Mouse (Mus musculus) limb, embryonic 11.5 days (tissue): ENCODE data around the gene Slc30a7. TPM values are rescaled to one million over a fixed set of nuclear protein-coding genes. Genes with fewer than 3 reads are reported as not detected.

Experiments
- ATAC-seq: fragments of 200-750 bp; cut with Nextera tagmentation; 2 replicates; pipeline ENCODE4 v1.8.0; 2017; ENCODE audit warnings: low read depth; ENCODE audit not compliant: insufficient number of reproducible peaks, low FRiP score, low TSS enrichment
- DNase-seq: peaks from one replicate; pipeline ENCODE4 v3.0.0-alpha.2; 2015; ENCODE audit warnings: low spot score
- H3K27ac ChIP-seq: fragments of 300-500 bp; sonication (generic); replicated peaks from 2 replicates; pipeline ENCODE4 v1.5.1; 2014; ENCODE audit warnings: low read depth, mild to moderate bottlenecking, low read length
- H3K27me3 ChIP-seq: fragments of 300-500 bp; sonication (generic); 2 replicates; pipeline ENCODE4 v1.6.1; 2014; ENCODE audit warnings: mild to moderate bottlenecking, low read length, mixed read lengths; ENCODE audit not compliant: control insufficient read depth, insufficient read depth
- H3K36me3 ChIP-seq: fragments of 300-500 bp; sonication (generic); 2 replicates; pipeline ENCODE4 v1.6.1; 2014; ENCODE audit warnings: mild to moderate bottlenecking, low read length, moderate library complexity, mixed read lengths; ENCODE audit not compliant: control insufficient read depth, insufficient read depth
- H3K4me1 ChIP-seq: fragments of 300-500 bp; sonication (generic); 2 replicates; pipeline ENCODE4 v1.6.1; 2014; ENCODE audit warnings: low read length, mixed read lengths; ENCODE audit not compliant: control insufficient read depth, insufficient read depth
- H3K4me2 ChIP-seq: fragments of 300-500 bp; sonication (generic); 2 replicates; pipeline ENCODE4 v1.6.1; 2014; ENCODE audit warnings: low read depth, mild to moderate bottlenecking, moderate library complexity; ENCODE audit not compliant: severe bottlenecking
- H3K4me3 ChIP-seq: fragments of 300-500 bp; sonication (generic); 2 replicates; pipeline ENCODE4 v1.5.1; 2014; ENCODE audit warnings: low read depth, low read length
- H3K9ac ChIP-seq: fragments of 300-500 bp; sonication (generic); 2 replicates; pipeline ENCODE4 v1.6.1; 2014; ENCODE audit warnings: mild to moderate bottlenecking, low read length
- H3K9me3 ChIP-seq: fragments of 300-500 bp; sonication (generic); 2 replicates; pipeline ENCODE4 v1.6.1; 2016; ENCODE audit warnings: low read length; ENCODE audit not compliant: control insufficient read depth
- WGBS: fragments of 180-500 bp; shearing (Covaris S2); extraction: QIAGEN DNeasy Blood & Tissue Kit; methylation state at CpG from one replicate; pipeline ENCODE4 v1.1.7; 2014; 5-methylcytosine and 5-hydroxymethylcytosine counted together
- polyA plus RNA-seq: library from polyadenylated mRNA; unstranded; fragments of >200 nt; fragmentation: Nextera tagmentation; extraction: Ambion mirVana; gene quantifications from 2 replicates; pipeline ENCODE4 v1.2.1, GENCODE M21; 2014

Gene Slc30a7
- polyA plus RNA-seq, 1 experiment from 2014 or later, result 35.5 TPM

GRCm38 (mm10) chr3:116007941-116008440 lies 785 bp upstream of the Slc30a7 start:
- Histone ChIP-seq H3K27ac (peak overlapping the region; percentile 61), H3K4me2 (peak overlapping the region; percentile 96), H3K9me3 (no peaks in the 10 kb centered on the region), H3K4me1 (no peaks in the 10 kb centered on the region; the same call in 1 of the 2 replicates), H3K4me3 (peak overlapping the region; percentile 67), H3K36me3 (peaks cover 3% of the 10 kb centered on the region; the same call in 1 of the 2 replicates), H3K9ac (peak overlapping the region; percentile 54), H3K27me3 (no peaks in the 10 kb centered on the region)
- WGBS, result under 1% methylated on average over 12 of the region's 12 CpGs
- DNase-seq (peak; percentile 83), ATAC-seq (peak; percentile 77)

GRCm38 (mm10) chr3:116006284-116006977 lies 775 bp downstream of the Slc30a7 start:
- peak overlapping the region; percentile 96 for H3K4me2 ChIP-seq
- 7% methylated on average over 12 of the region's 12 CpGs for WGBS
- H3K9ac ChIP-seq, result peak overlapping the region; percentile 63
- H3K36me3 ChIP-seq, result peaks cover 3% of the 10 kb centered on the region; the same call in 1 of the 2 replicates
- DNase-seq, result no peak
- H3K4me3 ChIP-seq, result peak overlapping the region; percentile 67
- H3K4me1 ChIP-seq, result no peaks in the 10 kb centered on the region; the same call in 1 of the 2 replicates
- ATAC-seq, result no peak
- H3K9me3 ChIP-seq, result no peaks in the 10 kb centered on the region
- no peaks in the 10 kb centered on the region for H3K27me3 ChIP-seq
- H3K27ac ChIP-seq, result no peak overlapping the region

GRCm38 (mm10) chr3:115996929-115997328 lies 10.3 kb downstream of the Slc30a7 start:
- Histone ChIP-seq H3K27me3 (no peaks in the 10 kb centered on the region), H3K9ac (no peak overlapping the region), H3K36me3 (peaks cover 13% of the 10 kb centered on the region; the same call in 1 of the 2 replicates), H3K4me2 (no peak overlapping the region), H3K27ac (no peak overlapping the region), H3K9me3 (peaks cover 3% of the 10 kb centered on the region; the same call in 1 of the 2 replicates), H3K4me1 (peaks cover 1% of the 10 kb centered on the region; the same call in 1 of the 2 replicates), H3K4me3 (no peak overlapping the region)
- DNase-seq, result no peak
- 90% methylated on average over 5 of the region's 5 CpGs for WGBS
- no peak for ATAC-seq

GRCm38 (mm10) chr3:115993025-115993424 lies 14.2 kb downstream of the Slc30a7 start:
- H3K4me2 ChIP-seq, result no peak overlapping the region
- 49% methylated on average over 10 of the region's 10 CpGs for WGBS
- no peaks in the 10 kb centered on the region for H3K27me3 ChIP-seq
- H3K27ac ChIP-seq, result no peak overlapping the region
- H3K9ac ChIP-seq, result no peak overlapping the region
- H3K36me3 ChIP-seq, result peaks cover 3% of the 10 kb centered on the region; the same call in 1 of the 2 replicates
- H3K9me3 ChIP-seq, result peaks cover under 1% of the 10 kb centered on the region; the same call in 1 of the 2 replicates
- ATAC-seq (no peak), DNase-seq (peak; percentile 34)
- H3K4me3 ChIP-seq, result no peak overlapping the region
- peaks cover 3% of the 10 kb centered on the region; the same call in 1 of the 2 replicates for H3K4me1 ChIP-seq

- ATAC-seq, result no peak
- 58% methylated on average over 4 of the region's 4 CpGs for WGBS
These were observed 14.6 kb downstream of the Slc30a7 start for GRCm38 (mm10) chr3:115992588-115992987.

GRCm38 (mm10) chr3:115992103-115992502 lies 15.1 kb downstream of the Slc30a7 start:
- DNase-seq (no peak), ATAC-seq (no peak)
- Histone ChIP-seq H3K4me1 (peaks cover 3% of the 10 kb centered on the region; the same call in 1 of the 2 replicates), H3K36me3 (peaks cover 2% of the 10 kb centered on the region; the same call in 1 of the 2 replicates), H3K9me3 (no peaks in the 10 kb centered on the region), H3K4me2 (no peak overlapping the region), H3K4me3 (no peak overlapping the region), H3K27me3 (no peaks in the 10 kb centered on the region), H3K9ac (no peak overlapping the region), H3K27ac (no peak overlapping the region)
- WGBS, result 81% methylated on average over 4 of the region's 4 CpGs

More at GRCm38 (mm10) chr3:115992588-115992987, 14.6 kb downstream of the Slc30a7 start:
- no peak for DNase-seq
- Histone ChIP-seq H3K36me3 (0 out of 2 replicates have a peak, but pooled peaks cover 2% of the 10 kb centered on the region), H3K4me3 (no peak overlapping the region), H3K9me3 (no peaks in the 10 kb centered on the region), H3K27me3 (no peaks in the 10 kb centered on the region), H3K4me1 (peaks cover 3% of the 10 kb centered on the region; the same call in 1 of the 2 replicates), H3K9ac (no peak overlapping the region), H3K27ac (no peak overlapping the region), H3K4me2 (no peak overlapping the region)

GRCm38 (mm10) chr3:115985183-115985892 lies 21.9 kb downstream of the Slc30a7 start:
- Histone ChIP-seq H3K36me3 (peaks cover 10% of the 10 kb centered on the region; the same call in 1 of the 2 replicates), H3K4me3 (no peak overlapping the region), H3K9ac (no peak overlapping the region), H3K4me1 (no peaks in the 10 kb centered on the region), H3K4me2 (no peak overlapping the region), H3K9me3 (no peaks in the 10 kb centered on the region), H3K27ac (no peak overlapping the region), H3K27me3 (no peaks in the 10 kb centered on the region)
- no peak for DNase-seq
- ATAC-seq, result no peak
- 91% methylated on average over 9 of the region's 9 CpGs for WGBS

- DNase-seq, result no peak
- Histone ChIP-seq H3K36me3 (peaks cover 10% of the 10 kb centered on the region; the same call in 1 of the 2 replicates), H3K4me2 (no peak overlapping the region), H3K9me3 (no peaks in the 10 kb centered on the region), H3K27ac (no peak overlapping the region), H3K27me3 (no peaks in the 10 kb centered on the region), H3K9ac (no peak overlapping the region), H3K4me3 (no peak overlapping the region), H3K4me1 (no peaks in the 10 kb centered on the region)
- WGBS, result 95% methylated on average over 9 of the region's 9 CpGs
- ATAC-seq, result no peak
These were observed 22.6 kb downstream of the Slc30a7 start for GRCm38 (mm10) chr3:115984653-115985052.
